Comparison of ENCODE assay signal across 17 mouse cellular contexts in genomic region chr17:12343702-12344376, GRCm38 (mm10). TPM values are rescaled to one million over a fixed set of nuclear protein-coding genes. Genes with fewer than 3 reads are reported as not detected.
DNase-seq lines count a peak whose midpoint lies in the region; ATAC-seq and TF ChIP-seq lines count a peak whose summit lies in the region.
"Had no signal": no experiment of that assay in that cellular context is flagged by ENCODE, and none has a peak within 500 bp of the region (broad histone marks: within the 10 kb centered on the region; RNA-seq: fewer than 3 reads in every experiment).

No protein-coding gene starts in this region.

- no peak for TF ChIP-seq CTCF in heart, postnatal 0 days (IDR thresholded peaks at IDR 0.05; ENCODE audit: low read depth)

- ATAC-seq in heart, postnatal 0 days (ENCODE audit: insufficient read depth, low read depth) = no peak
- no peak for ATAC-seq in midbrain, embryonic 14.5 days (ENCODE audit: low FRiP score, low TSS enrichment)
- ATAC-seq in midbrain, embryonic 15.5 days (replicated peaks) = no peak
- no peak for ATAC-seq in embryonic facial prominence, embryonic 13.5 days (ENCODE audit: insufficient number of reproducible peaks, insufficient read depth, low FRiP score, low TSS enrichment, low read depth)
- no peak for ATAC-seq in liver, embryonic 11.5 days (replicated peaks; ENCODE audit: low FRiP score)
- no peak for ATAC-seq in erythroid progenitor cell, adult 5-6 weeks (replicated peaks; ENCODE audit: low FRiP score, poor library complexity, severe bottlenecking)
- ATAC-seq: inflammation-experienced regulatory T-cells, adult 6 months had no signal

- no peak overlapping the region for H3K4me2 ChIP-seq in heart, postnatal 0 days (ENCODE audit: low read depth, low read length)
- H3K4me2 ChIP-seq in midbrain, embryonic 14.5 days (ENCODE audit: low read length) = no peak overlapping the region
- no peak overlapping the region for H3K4me2 ChIP-seq in midbrain, embryonic 15.5 days
- H3K4me2 ChIP-seq in embryonic facial prominence, embryonic 13.5 days = no peak overlapping the region
- no peak overlapping the region for H3K4me2 ChIP-seq in liver, embryonic 11.5 days
- H3K4me2 ChIP-seq: heart, embryonic 15.5 days; hindbrain, embryonic 12.5 days; liver, embryonic 13.5 days had no signal

- H3K27me3 ChIP-seq in heart, postnatal 0 days (ENCODE audit: control insufficient read depth, insufficient read depth, low read length) = no peaks in the 10 kb centered on the region
- H3K27me3 ChIP-seq in midbrain, embryonic 14.5 days (ENCODE audit: control insufficient read depth, insufficient read depth, low read length) = no peaks in the 10 kb centered on the region
- H3K27me3 ChIP-seq in midbrain, embryonic 15.5 days (replicated peaks) = no peaks in the 10 kb centered on the region
- no peaks in the 10 kb centered on the region for H3K27me3 ChIP-seq in embryonic facial prominence, embryonic 13.5 days
- no peaks in the 10 kb centered on the region for H3K27me3 ChIP-seq in liver, embryonic 11.5 days (replicated peaks; ENCODE audit: control insufficient read depth, insufficient read depth, low read length)
- H3K27me3 ChIP-seq: heart, embryonic 15.5 days; hindbrain, embryonic 12.5 days; liver, embryonic 13.5 days had no signal

- no peaks in the 10 kb centered on the region for H3K9me3 ChIP-seq in heart, postnatal 0 days (replicated peaks; ENCODE audit: control insufficient read depth, low read length)
- H3K9me3 ChIP-seq in midbrain, embryonic 14.5 days (ENCODE audit: control insufficient read depth, low read length) = no peaks in the 10 kb centered on the region
- H3K9me3 ChIP-seq in midbrain, embryonic 15.5 days = no peaks in the 10 kb centered on the region
- no peaks in the 10 kb centered on the region for H3K9me3 ChIP-seq in embryonic facial prominence, embryonic 13.5 days
- no peaks in the 10 kb centered on the region for H3K9me3 ChIP-seq in liver, embryonic 11.5 days (ENCODE audit: control insufficient read depth, low read length)
- H3K9me3 ChIP-seq: heart, embryonic 15.5 days; hindbrain, embryonic 12.5 days; liver, embryonic 13.5 days had no signal

- H3K4me3 ChIP-seq in heart, postnatal 0 days (ENCODE audit: low read depth, low read length) = no peak overlapping the region
- H3K4me3 ChIP-seq in midbrain, embryonic 14.5 days (replicated peaks; ENCODE audit: low read depth, low read length) = no peak overlapping the region
- no peak overlapping the region for H3K4me3 ChIP-seq in midbrain, embryonic 15.5 days
- H3K4me3 ChIP-seq in embryonic facial prominence, embryonic 13.5 days = no peak overlapping the region
- H3K4me3 ChIP-seq in liver, embryonic 11.5 days (ENCODE audit: low read depth, low read length) = no peak overlapping the region
- H3K4me3 ChIP-seq: heart, embryonic 15.5 days; hindbrain, embryonic 12.5 days; liver, embryonic 13.5 days had no signal

- peak overlapping the region; percentile 34; the same call in 1 of the 2 replicates for H3K27ac ChIP-seq in heart, postnatal 0 days (ENCODE audit: low read depth)
- H3K27ac ChIP-seq in midbrain, embryonic 14.5 days (replicated peaks; ENCODE audit: low read depth, low read length) = no peak overlapping the region
- H3K27ac ChIP-seq in midbrain, embryonic 15.5 days = no peak overlapping the region
- peak overlapping the region; percentile 48 for H3K27ac ChIP-seq in embryonic facial prominence, embryonic 13.5 days
- no peak overlapping the region for H3K27ac ChIP-seq in liver, embryonic 11.5 days (ENCODE audit: low read depth, low read length)
- H3K27ac ChIP-seq: heart, embryonic 15.5 days; hindbrain, embryonic 12.5 days; liver, embryonic 13.5 days had no signal

- no peak overlapping the region for H3K9ac ChIP-seq in heart, postnatal 0 days (replicated peaks; ENCODE audit: low read depth, low read length)
- no peak overlapping the region for H3K9ac ChIP-seq in midbrain, embryonic 14.5 days (replicated peaks; ENCODE audit: low read length)
- no peak overlapping the region for H3K9ac ChIP-seq in midbrain, embryonic 15.5 days
- no peak overlapping the region for H3K9ac ChIP-seq in embryonic facial prominence, embryonic 13.5 days
- H3K9ac ChIP-seq in liver, embryonic 11.5 days (ENCODE audit: low read depth, low read length) = no peak overlapping the region
- H3K9ac ChIP-seq: heart, embryonic 15.5 days; hindbrain, embryonic 12.5 days; liver, embryonic 13.5 days had no signal

- no peak for DNase-seq in heart, postnatal 0 days (ENCODE audit: low spot score)
- DNase-seq in heart, postnatal 4 days = no peak
- DNase-seq in midbrain, embryonic 14.5 days = peak; percentile 40
- DNase-seq in liver, embryonic 11.5 days (ENCODE audit: low spot score) = no peak
- DNase-seq: gastrocnemius, postnatal 10 days; heart, adult 18-20 months; liver, embryonic 13.5 days; lung, postnatal 10 days; right cerebral cortex, postnatal 25 days had no signal

- H3K4me1 ChIP-seq in heart, postnatal 0 days (ENCODE audit: control insufficient read depth, insufficient read depth) = no peaks in the 10 kb centered on the region
- H3K4me1 ChIP-seq in midbrain, embryonic 14.5 days (ENCODE audit: control insufficient read depth, insufficient read depth, low read length) = no peaks in the 10 kb centered on the region
- H3K4me1 ChIP-seq in midbrain, embryonic 15.5 days = no peaks in the 10 kb centered on the region
- H3K4me1 ChIP-seq in embryonic facial prominence, embryonic 13.5 days = 0 out of 2 replicates have a peak, but pooled peaks cover 13% of the 10 kb centered on the region
- no peaks in the 10 kb centered on the region for H3K4me1 ChIP-seq in liver, embryonic 11.5 days (replicated peaks; ENCODE audit: control insufficient read depth, insufficient read depth, low read length)
- H3K4me1 ChIP-seq: heart, embryonic 15.5 days; hindbrain, embryonic 12.5 days; liver, embryonic 13.5 days had no signal

- no peak for TF ChIP-seq EP300 in heart, postnatal 0 days (IDR thresholded peaks at IDR 0.05; ENCODE audit: low read depth)

- WGBS in heart, postnatal 0 days = 63% methylated on average over 9 of the region's 9 CpGs
- WGBS in midbrain, embryonic 14.5 days = 84% methylated on average over 9 of the region's 9 CpGs
- WGBS in midbrain, embryonic 15.5 days = 76% methylated on average over 9 of the region's 9 CpGs
- WGBS in embryonic facial prominence, embryonic 13.5 days = 35% methylated on average over 9 of the region's 9 CpGs
- 83% methylated on average over 9 of the region's 9 CpGs for WGBS in liver, embryonic 11.5 days

- no peaks in the 10 kb centered on the region for H3K36me3 ChIP-seq in heart, postnatal 0 days (replicated peaks; ENCODE audit: control insufficient read depth, insufficient read depth, low read length)
- H3K36me3 ChIP-seq in midbrain, embryonic 14.5 days (ENCODE audit: control insufficient read depth, insufficient read depth, low read length) = no peaks in the 10 kb centered on the region
- H3K36me3 ChIP-seq in midbrain, embryonic 15.5 days (replicated peaks) = no peaks in the 10 kb centered on the region
- no peaks in the 10 kb centered on the region for H3K36me3 ChIP-seq in embryonic facial prominence, embryonic 13.5 days
- no peaks in the 10 kb centered on the region for H3K36me3 ChIP-seq in liver, embryonic 11.5 days (ENCODE audit: control insufficient read depth, insufficient read depth, low read length)
- H3K36me3 ChIP-seq: heart, embryonic 15.5 days; hindbrain, embryonic 12.5 days; liver, embryonic 13.5 days had no signal

RNA-seq across cellular contexts. Expression of gene Map3k4, which starts 25.2 kb away (rescaled TPM):
- 19.6 and 25.0 TPM in 2 replicates for total RNA-seq in heart, postnatal 0 days (2014; rRNA removed; ENCODE audit: low replicate concordance)
- 31.6 and 36.0 TPM in 2 replicates for polyA plus RNA-seq in heart, postnatal 0 days (2015; fragmentation: Nextera tagmentation; extraction: Ambion mirVana)
- total RNA-seq in heart, postnatal 4 days (2021) = 10 to 100 TPM; 34.4 to 41.5 TPM
- polyA plus RNA-seq in midbrain, embryonic 14.5 days (2014; fragmentation: Nextera tagmentation; extraction: Ambion mirVana) = 31.0 and 38.6 TPM in 2 replicates
- polyA plus RNA-seq in midbrain, embryonic 15.5 days (2015; fragmentation: Nextera tagmentation; extraction: Ambion mirVana) = 38.8 and 50.8 TPM in 2 replicates
- 47.0 and 50.4 TPM in 2 replicates for polyA plus RNA-seq in embryonic facial prominence, embryonic 13.5 days (2015; fragmentation: Nextera tagmentation; extraction: Ambion mirVana)
- 28.4 and 29.3 TPM in 2 replicates for polyA plus RNA-seq in liver, embryonic 11.5 days (2014; fragmentation: Nextera tagmentation; extraction: Ambion mirVana)
- total RNA-seq in erythroid progenitor cell, adult 5-6 weeks (2015; ENCODE audit: low replicate concordance) = 8.0 and 10.5 TPM in 2 replicates
- total RNA-seq in erythroid progenitor cell, adult 5-6 weeks (2017; ENCODE audit: low replicate concordance) = 7.4 and 10.4 TPM in 2 replicates

RNA-seq across cellular contexts. Expression of gene Plg, which starts 34.6 kb away (rescaled TPM):
- total RNA-seq in heart, postnatal 0 days (2014; rRNA removed; ENCODE audit: low replicate concordance) = 0.12 and 0.38 TPM in 2 replicates
- polyA plus RNA-seq in heart, postnatal 0 days (2015; fragmentation: Nextera tagmentation; extraction: Ambion mirVana) = not detected in 2 replicates
- under 1 TPM in 1 of 2 experiments, not detected in 1; 0.11 TPM for total RNA-seq in heart, postnatal 4 days (2021)
- not detected in 2 replicates for polyA plus RNA-seq in midbrain, embryonic 14.5 days (2014; fragmentation: Nextera tagmentation; extraction: Ambion mirVana)
- polyA plus RNA-seq in midbrain, embryonic 15.5 days (2015; fragmentation: Nextera tagmentation; extraction: Ambion mirVana) = 0.09 and 0.55 TPM in 2 replicates
- 4.2 TPM in 1 of 2 replicates, not detected in the other for polyA plus RNA-seq in embryonic facial prominence, embryonic 13.5 days (2015; fragmentation: Nextera tagmentation; extraction: Ambion mirVana)
- polyA plus RNA-seq in liver, embryonic 11.5 days (2014; fragmentation: Nextera tagmentation; extraction: Ambion mirVana) = 130 and 157 TPM in 2 replicates
- not detected in 2 replicates for total RNA-seq in erythroid progenitor cell, adult 5-6 weeks (2015; ENCODE audit: low replicate concordance)
- 0.39 TPM in 1 of 2 replicates, not detected in the other for total RNA-seq in erythroid progenitor cell, adult 5-6 weeks (2017; ENCODE audit: low replicate concordance)
- total RNA-seq: heart, adult 18-20 months; layer of hippocampus, postnatal 25 days had no signal
- polyA plus RNA-seq: hindbrain, embryonic 12.5 days; inflammation-experienced regulatory T-cells, adult 6 months; kidney, embryonic 14.5 days had no signal

Comparison
In these comparisons a context has a peak if more than half of its experiments do, and no peak if none do; other contexts are left out.
1. H3K27ac ChIP-seq: peak in heart, postnatal 0 days (single experiment) and embryonic facial prominence, embryonic 13.5 days (single experiment); none in midbrain, embryonic 14.5 days (single experiment), midbrain, embryonic 15.5 days (single experiment) and liver, embryonic 11.5 days (single experiment).
2. RNA of gene Plg, which starts 34.6 kb away (polyA plus RNA-seq): 130 to 157 TPM in liver, embryonic 11.5 days; 0.09 to 0.55 TPM in midbrain, embryonic 15.5 days, not detected in heart, postnatal 0 days, not detected in midbrain, embryonic 14.5 days and 4.2 TPM in embryonic facial prominence, embryonic 13.5 days; every median in the first group is over 10 times any median in the second.